Mouse (Mus musculus) lung, adult 2 months (tissue): Measurements from ENCODE around the gene AI593442.

Source experiments
- CTCF ChIP-seq: fragments of 200-500 bp; IDR thresholded peaks from 2 replicates; pipeline ENCODE4 v1.5.1; 2011; ENCODE audit warnings: mild to moderate bottlenecking, low read length, control low read depth; ENCODE audit not compliant: insufficient read depth
- POLR2A ChIP-seq: fragments of 200-500 bp; IDR thresholded peaks from 2 replicates; pipeline ENCODE4 v1.6.1; 2011; ENCODE audit warnings: low read depth, mild to moderate bottlenecking, control low read depth, low read length, borderline replicate concordance; ENCODE audit errors: extremely low read depth

DNA sequence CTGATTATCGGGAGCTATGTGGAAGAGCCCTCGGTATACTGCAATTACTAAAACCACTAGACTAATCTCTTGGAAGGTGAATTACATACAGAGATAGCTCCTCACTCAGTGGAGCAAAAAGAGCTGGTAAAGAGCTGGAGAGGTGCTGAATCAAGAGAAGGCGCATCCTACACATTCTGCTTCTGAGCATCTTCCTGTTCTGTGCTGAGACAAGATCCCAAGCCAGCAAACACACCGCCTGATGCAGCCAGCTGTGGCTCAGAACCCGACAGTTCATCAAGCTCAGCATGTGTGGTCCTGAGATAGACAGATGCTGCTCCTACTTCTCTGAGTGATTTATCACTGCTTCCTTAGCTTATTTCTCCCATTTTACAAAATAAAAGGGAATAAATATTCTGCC, 49.2 kb upstream of the AI593442 start:
- no peak for TF ChIP-seq POLR2A
- no peak for TF ChIP-seq CTCF
